Mouse (Mus musculus) spleen, adult 2 months (tissue): ENCODE data around the gene Dpep3. TPM values are rescaled to one million over a fixed set of nuclear protein-coding genes. Genes with fewer than 3 reads are reported as not detected.
A peak's percentile ranks its signal among the peaks of the same experiment; 100 is the strongest.
"Not testable (repeated sequence)": the region's sequence is repeated elsewhere in the genome, so short reads cannot be mapped to it uniquely, and the experiment has no call there.

Experiments
- DNase-seq, 2 experiments: peaks; one replicate each; pipeline versions ENCODE4 v3.0.0 to v3.0.0-alpha.2; 2012 to 2021; ENCODE audit warnings: low spot score in 2 of 2, low read depth in 1 of 2
- H3K27ac ChIP-seq: fragments of 200-500 bp; 2 replicates; pipeline ENCODE4 v1.5.1; 2012; ENCODE audit warnings: low read length, inconsistent platforms; ENCODE audit not compliant: insufficient read depth
- H3K27me3 ChIP-seq: fragments of 200-500 bp; 2 replicates; pipeline ENCODE4 v1.6.1; 2012; ENCODE audit warnings: mild to moderate bottlenecking, moderate library complexity, low read length, inconsistent platforms; ENCODE audit not compliant: control insufficient read depth, insufficient read depth
- H3K36me3 ChIP-seq: fragments of 200-500 bp; 2 replicates; pipeline ENCODE4 v1.6.1; 2012; ENCODE audit warnings: mild to moderate bottlenecking, low read length, inconsistent platforms; ENCODE audit not compliant: control insufficient read depth, insufficient read depth
- H3K4me1 ChIP-seq: fragments of 200-500 bp; 2 replicates; pipeline ENCODE4 v1.6.1; 2011; ENCODE audit warnings: inconsistent platforms; ENCODE audit not compliant: control insufficient read depth, insufficient read depth, insufficient read length
- H3K4me3 ChIP-seq: fragments of 200-500 bp; 2 replicates; pipeline ENCODE4 v1.5.1; 2011; ENCODE audit warnings: mild to moderate bottlenecking, inconsistent platforms; ENCODE audit not compliant: insufficient read depth, insufficient read length; ENCODE audit errors: extremely low read depth
- CTCF ChIP-seq: fragments of 200-500 bp; IDR thresholded peaks from 2 replicates; pipeline ENCODE4 v1.5.1; 2011; ENCODE audit warnings: mild to moderate bottlenecking, inconsistent platforms; ENCODE audit not compliant: insufficient read depth, insufficient read length, insufficient replicate concordance; ENCODE audit errors: extremely low read depth
- POLR2A ChIP-seq: fragments of 200-500 bp; IDR thresholded peaks from 2 replicates; pipeline ENCODE4 v1.6.1; 2011; ENCODE audit warnings: low read depth, low read length, inconsistent platforms
- whole genome bisulfite sequencing: fragments of 180-500 bp; shearing (Covaris S2); methylation state at CpG from one replicate; pipeline ENCODE4 v1.1.7; 2018; 5-methylcytosine and 5-hydroxymethylcytosine counted together
- polyA plus RNA-seq: library from polyadenylated mRNA; depleted of rRNA; stranded (reverse); fragments of >200 nt; gene quantifications from 2 replicates; pipeline ENCODE4 v1.2.3, GENCODE M21; 2012

Gene Dpep3
- polyA plus RNA-seq, 1 experiment = 0.48 TPM

GRCm38 (mm10) chr8:106010748-106011642 is 31.8 kb upstream of the Dpep3 start:
- Histone ChIP-seq H3K4me3 (peak overlapping the region; percentile 87), H3K4me1 (peaks cover 4% of the 10 kb centered on the region; the same call in 1 of the 2 replicates), H3K27ac (peak overlapping the region; percentile 50), H3K36me3 (no peaks in the 10 kb centered on the region), H3K27me3 (no peaks in the 10 kb centered on the region)
- peak; percentile 58; the same call in 1 of the 2 replicates for TF ChIP-seq POLR2A
- TF ChIP-seq CTCF = no peak
- DNase-seq = peak; percentile 67 to 87
- WGBS = under 1% methylated on average over 74 of the region's 74 CpGs

- H3K4me1 ChIP-seq, H3K4me3 ChIP-seq, DNase-seq, H3K36me3 ChIP-seq, H3K27ac ChIP-seq, H3K27me3 ChIP-seq: not testable (repeated sequence)
- WGBS = 69% methylated on average over 3 of the region's 3 CpGs
These were observed 28.7 kb upstream of the Dpep3 start for GRCm38 (mm10) chr8:106007891-106008290.

- no peak overlapping the region for H3K4me3 ChIP-seq
- 58% methylated on average over 3 of the region's 3 CpGs for WGBS
- H3K4me1 ChIP-seq = peaks cover 4% of the 10 kb centered on the region; the same call in 1 of the 2 replicates
- no peak overlapping the region for H3K27ac ChIP-seq
- H3K27me3 ChIP-seq = no peaks in the 10 kb centered on the region
- no peak for DNase-seq
- TF ChIP-seq POLR2A = no peak
- TF ChIP-seq CTCF = no peak
- H3K36me3 ChIP-seq = no peaks in the 10 kb centered on the region
These were observed 27.9 kb upstream of the Dpep3 start for GRCm38 (mm10) chr8:106007135-106007534.

DNA sequence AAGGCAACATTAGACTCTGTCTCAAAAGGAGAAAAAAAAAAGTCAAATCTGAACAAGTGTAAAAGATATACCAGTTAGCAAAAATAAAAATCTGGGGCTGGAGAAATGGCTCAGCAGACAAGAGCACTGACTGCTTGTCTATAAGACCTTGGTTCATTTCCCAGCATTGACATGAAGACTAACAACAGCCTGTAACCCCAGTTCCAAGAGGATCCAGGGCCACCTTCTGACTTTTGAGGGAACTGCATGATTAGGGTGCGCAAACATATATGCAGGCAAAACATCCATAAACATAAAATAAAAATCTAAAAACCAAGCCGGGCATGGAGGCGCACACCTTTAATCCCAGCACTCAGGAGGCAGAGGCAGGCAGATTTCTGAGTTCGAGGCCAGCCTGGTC is 27.2 kb upstream of the Dpep3 start:
- 85% methylated on average over 4 of the region's 4 CpGs for WGBS
- Histone ChIP-seq H3K27me3 (no peaks in the 10 kb centered on the region), H3K36me3 (no peaks in the 10 kb centered on the region), H3K27ac (no peak overlapping the region), H3K4me3 (no peak overlapping the region), H3K4me1 (peaks cover 4% of the 10 kb centered on the region; the same call in 1 of the 2 replicates)
- no peak for TF ChIP-seq POLR2A
- no peak for TF ChIP-seq CTCF
- DNase-seq = no peak

GRCm38 (mm10) chr8:106005875-106006274 is 26.6 kb upstream of the Dpep3 start, which contains the start of gene Dpep2nb:
Gene Dpep2nb (minus strand): TSS chr8:106005975.
- no peaks in the 10 kb centered on the region for H3K36me3 ChIP-seq
- no peak within 1 kb of the TSS for H3K4me3 ChIP-seq
- TF ChIP-seq CTCF (no peak), POLR2A (no peak)
- no peak within 1 kb of the TSS for H3K27ac ChIP-seq
- DNase-seq = no peak
- H3K4me1 ChIP-seq = peaks cover 4% of the 10 kb centered on the region; the same call in 1 of the 2 replicates
- WGBS = 85% methylated on average over 4 of the region's 4 CpGs
- H3K27me3 ChIP-seq = no peaks in the 10 kb centered on the region

DNA sequence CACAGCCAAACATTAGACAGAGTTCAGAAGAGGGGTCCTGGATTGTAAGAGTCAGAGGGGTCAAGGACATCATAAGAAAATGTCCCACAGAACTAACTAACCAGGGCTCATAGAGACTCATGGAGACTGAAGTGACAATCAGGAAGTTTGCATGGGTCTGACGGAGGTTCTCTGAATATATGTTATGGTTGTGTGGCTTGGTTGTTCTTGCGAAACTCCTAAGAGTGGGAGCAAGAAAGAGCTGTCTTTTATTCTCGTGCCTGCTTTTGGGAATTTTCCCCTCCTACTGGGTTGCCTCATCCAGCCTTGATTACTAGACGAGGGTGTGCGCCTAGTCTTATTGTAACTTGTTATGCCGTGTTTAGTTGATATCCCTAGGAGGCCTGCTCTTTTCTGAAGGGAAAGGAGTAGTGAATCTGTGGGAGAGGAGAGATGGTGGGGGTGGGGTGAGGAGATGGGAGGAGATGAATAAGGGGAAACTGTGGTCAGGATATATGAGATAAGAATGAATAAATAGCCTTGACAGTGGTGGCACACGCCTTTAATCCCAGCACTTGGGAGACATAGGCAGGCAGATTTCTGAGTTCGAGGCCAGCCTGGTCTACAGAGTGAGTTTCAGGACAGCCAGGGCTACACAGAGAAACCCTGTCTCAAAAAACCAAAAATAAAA is 25.4 kb upstream of the Dpep3 start:
- no peak for TF ChIP-seq POLR2A
- WGBS = 65% methylated on average over 8 of the region's 8 CpGs
- Histone ChIP-seq H3K36me3 (no peaks in the 10 kb centered on the region), H3K4me3 (no peak overlapping the region), H3K27ac (no peak overlapping the region), H3K27me3 (no peaks in the 10 kb centered on the region), H3K4me1 (no peaks in the 10 kb centered on the region)
- no peak for DNase-seq

- 90% methylated on average over 4 of the region's 4 CpGs for WGBS
- DNase-seq = no peak
- no peak for TF ChIP-seq POLR2A
- TF ChIP-seq CTCF = no peak
- Histone ChIP-seq H3K4me3 (no peak overlapping the region), H3K27ac (no peak overlapping the region), H3K27me3 (no peaks in the 10 kb centered on the region), H3K36me3 (no peaks in the 10 kb centered on the region), H3K4me1 (no peaks in the 10 kb centered on the region)
These were observed 22.7 kb upstream of the Dpep3 start for GRCm38 (mm10) chr8:106001908-106002307.
